Mouse (Mus musculus): Measurements from ENCODE around the gene Tmem119.
A peak's percentile ranks its signal among the peaks of the same experiment; 100 is the strongest.

- TF ChIP-seq CTCF (IDR thresholded peaks at IDR 0.05; ENCODE audit: insufficient read depth, low read length) (peak; percentile 87), POLR2A (IDR thresholded peaks at IDR 0.05; ENCODE audit: borderline replicate concordance, extremely low read depth, low read depth, low read length) (no peak)
Observed at GRCm38 (mm10) chr5:113773664-113774063, 26.7 kb downstream of the Tmem119 start.

Data from lung, adult 2 months (tissue).